In genomic region chr16:90283266-90283904, GRCm38 (mm10) we compare ENCODE assay signal across 8 mouse cellular contexts. TPM values are rescaled to one million over a fixed set of nuclear protein-coding genes. Genes with fewer than 3 reads are reported as not detected.
DNase-seq lines count a peak whose midpoint lies in the region; ATAC-seq and TF ChIP-seq lines count a peak whose summit lies in the region.

No protein-coding gene starts in this region.

- no peak for TF ChIP-seq CTCF in hindbrain, postnatal 0 days (IDR thresholded peaks at IDR 0.05; ENCODE audit: low read depth)

- peak; percentile 6 for ATAC-seq in forebrain, embryonic 14.5 days
- peak; percentile 7 for ATAC-seq in hindbrain, postnatal 0 days
- ATAC-seq in liver, embryonic 12.5 days, result peak; percentile 31

- H3K27me3 ChIP-seq in forebrain, embryonic 14.5 days (replicated peaks; ENCODE audit: control insufficient read depth, insufficient read depth, low read length), result no peaks in the 10 kb centered on the region
- H3K27me3 ChIP-seq in hindbrain, postnatal 0 days (ENCODE audit: insufficient read depth, low read length), result no peaks in the 10 kb centered on the region
- H3K27me3 ChIP-seq in liver, embryonic 12.5 days (replicated peaks), result no peaks in the 10 kb centered on the region
- no peaks in the 10 kb centered on the region for H3K27me3 ChIP-seq in myocyte (ENCODE audit: control insufficient read depth, insufficient read depth, insufficient read length)

- no peak for TF ChIP-seq POLR2A in myocyte (IDR thresholded peaks at IDR 0.05; ENCODE audit: insufficient read length, low read depth)

- peaks cover 21% of the 10 kb centered on the region for H3K4me1 ChIP-seq in forebrain, embryonic 14.5 days (ENCODE audit: control insufficient read depth, insufficient read depth, low read length)
- H3K4me1 ChIP-seq in hindbrain, postnatal 0 days (ENCODE audit: insufficient read depth, low read length), result peaks cover 9% of the 10 kb centered on the region
- peaks cover 57% of the 10 kb centered on the region for H3K4me1 ChIP-seq in liver, embryonic 12.5 days

- H3K4me2 ChIP-seq in forebrain, embryonic 14.5 days (ENCODE audit: low read length), result peak overlapping the region; percentile 93
- H3K4me2 ChIP-seq in hindbrain, postnatal 0 days (ENCODE audit: low read depth, low read length), result peak overlapping the region; percentile 95
- peak overlapping the region; percentile 96 for H3K4me2 ChIP-seq in liver, embryonic 12.5 days
- peak overlapping the region; percentile 94 for H3K4me2 ChIP-seq in myocyte (ENCODE audit: low read depth)

- H3ac ChIP-seq in myocyte (ENCODE audit: control insufficient read depth, insufficient read length), result peak overlapping the region; percentile 65

- H3K9ac ChIP-seq in forebrain, embryonic 14.5 days (ENCODE audit: low read length), result peak overlapping the region; percentile 92
- H3K9ac ChIP-seq in hindbrain, postnatal 0 days (replicated peaks; ENCODE audit: low read length), result peak overlapping the region; percentile 99
- H3K9ac ChIP-seq in liver, embryonic 12.5 days, result peak overlapping the region; percentile 97

- under 1% methylated on average over 52 of the region's 53 CpGs for WGBS in forebrain, embryonic 14.5 days
- WGBS in hindbrain, postnatal 0 days, result under 1% methylated on average over 53 of the region's 53 CpGs
- 0% methylated on average over 51 of the region's 53 CpGs for WGBS in liver, embryonic 12.5 days (ENCODE audit: insufficient replicate concordance)

- no peaks in the 10 kb centered on the region for H3K9me3 ChIP-seq in forebrain, embryonic 14.5 days (replicated peaks; ENCODE audit: control insufficient read depth, low read length)
- H3K9me3 ChIP-seq in hindbrain, postnatal 0 days (ENCODE audit: low read length), result no peaks in the 10 kb centered on the region
- no peaks in the 10 kb centered on the region for H3K9me3 ChIP-seq in liver, embryonic 12.5 days (replicated peaks)

- H3K4me3 ChIP-seq in forebrain, embryonic 14.5 days (ENCODE audit: low read depth, low read length), result peak overlapping the region; percentile 100
- H3K4me3 ChIP-seq in hindbrain, postnatal 0 days (ENCODE audit: low read length), result peak overlapping the region; percentile 100
- H3K4me3 ChIP-seq in liver, embryonic 12.5 days, result peak overlapping the region; percentile 91
- H3K4me3 ChIP-seq in myocyte, result peak overlapping the region; percentile 69

- H3K36me3 ChIP-seq in forebrain, embryonic 14.5 days (ENCODE audit: control insufficient read depth, insufficient read depth, low read length), result no peaks in the 10 kb centered on the region
- no peaks in the 10 kb centered on the region for H3K36me3 ChIP-seq in hindbrain, postnatal 0 days (ENCODE audit: insufficient read depth, low read length)
- H3K36me3 ChIP-seq in liver, embryonic 12.5 days, result peaks cover 9% of the 10 kb centered on the region; the same call in 1 of the 2 replicates
- H3K36me3 ChIP-seq in myocyte (ENCODE audit: control insufficient read depth, insufficient read depth), result no peaks in the 10 kb centered on the region

- DNase-seq in right cerebral cortex, postnatal 10 days (ENCODE audit: low spot score in 2 of 2), result peak; percentile 39 to 42
- no peak for DNase-seq in right cerebral cortex, adult 2 months (ENCODE audit: low spot score in 2 of 2)
- DNase-seq in cerebellum, adult 11 months, result peak; percentile 40
- DNase-seq in forebrain, embryonic 14.5 days (ENCODE audit: low spot score), result peak; percentile 44
- peak; percentile 48 for DNase-seq in hindbrain, postnatal 0 days (ENCODE audit: low spot score)
- DNase-seq in thymus, adult 18-20 months, result peak; percentile 22 to 23

- H3K79me2 ChIP-seq in myocyte (ENCODE audit: control insufficient read depth, insufficient read depth), result peaks cover 52% of the 10 kb centered on the region

- peak overlapping the region; percentile 92 for H3K27ac ChIP-seq in forebrain, embryonic 14.5 days (ENCODE audit: low read depth, low read length)
- H3K27ac ChIP-seq in hindbrain, postnatal 0 days, result peak overlapping the region; percentile 94
- peak overlapping the region; percentile 94 for H3K27ac ChIP-seq in liver, embryonic 12.5 days

TF ChIP-seq in myocyte, 11 proteins besides CTCF, POLR2A, EP300 and RAD21:
- TF ChIP-seq USF1 (IDR thresholded peaks at IDR 0.05; ENCODE audit: low read depth) (no peak), MYOD1 (IDR thresholded peaks at IDR 0.05; ENCODE audit: control insufficient read depth in 1 of 3, insufficient read length in 2 of 3, low read depth in 2 of 3) (peak in 1 of 3 experiments; percentile 3)

RNA-seq across cellular contexts. Expression of gene Scaf4, which starts 0.9 kb away (rescaled TPM):
- polyA plus RNA-seq in forebrain, embryonic 14.5 days (2014; fragmentation: Nextera tagmentation; extraction: Ambion mirVana), result 13.1 and 18.0 TPM in 2 replicates
- 15.4 and 16.8 TPM in 2 replicates for total RNA-seq in hindbrain, postnatal 0 days (2014; rRNA removed)
- polyA plus RNA-seq in hindbrain, postnatal 0 days (2015; fragmentation: Nextera tagmentation; extraction: Ambion mirVana), result 16.0 and 16.8 TPM in 2 replicates
- polyA plus RNA-seq in liver, embryonic 12.5 days (2016; fragmentation: Nextera tagmentation; extraction: Ambion mirVana), result 21.7 and 21.9 TPM in 2 replicates
- 14.1 TPM for polyA plus RNA-seq in myocyte (2012; fragmentation: generic; extraction: Trizol)

Comparison
In these comparisons a context has a peak if more than half of its experiments do, and no peak if none do; other contexts are left out.
1. DNase-seq: peak in right cerebral cortex, postnatal 10 days (2 of 2), cerebellum, adult 11 months (single experiment), forebrain, embryonic 14.5 days (single experiment), hindbrain, postnatal 0 days (single experiment) and thymus, adult 18-20 months (2 of 2); none in right cerebral cortex, adult 2 months (0 of 2).
2. Peak in every context shown above with its lines, with median percentiles within 50 percentile points of each other: ATAC-seq, H3K27ac ChIP-seq, H3K4me2 ChIP-seq, H3K4me3 ChIP-seq and H3K9ac ChIP-seq.